Mouse (Mus musculus) C2C12 (cell line): Measurements from ENCODE around the gene H2al2a. TPM values are rescaled to one million over a fixed set of nuclear protein-coding genes. Genes with fewer than 3 reads are reported as not detected.

ENCODE experiments used
- H3K27me3 ChIP-seq: one replicate; pipeline ENCODE4 v1.6.1; 2011; ENCODE audit not compliant: control insufficient read depth, insufficient read depth, insufficient read length
- H3K36me3 ChIP-seq: one replicate; pipeline ENCODE4 v1.6.1; 2011; ENCODE audit not compliant: control insufficient read depth, insufficient read depth
- H3K4me3 ChIP-seq: one replicate; pipeline ENCODE4 v1.5.1; 2011; ENCODE audit warnings: mild to moderate bottlenecking, control low read depth; ENCODE audit not compliant: poor library complexity, insufficient read depth, severe bottlenecking
- H3K79me2 ChIP-seq: one replicate; pipeline ENCODE4 v1.6.1; 2011; ENCODE audit not compliant: control insufficient read depth, insufficient read depth
- H3K79me3 ChIP-seq: one replicate; pipeline ENCODE4 v1.6.1; 2011; ENCODE audit warnings: low read depth, control low read depth
- H3ac ChIP-seq: one replicate; pipeline ENCODE3; 2011; ENCODE audit warnings: low read depth; ENCODE audit not compliant: control insufficient read depth, insufficient read length
- CEBPB ChIP-seq: IDR thresholded peaks from one replicate; pipeline ENCODE4 v1.6.1; 2011; ENCODE audit warnings: low read depth, mild to moderate bottlenecking, control low read depth, moderate library complexity
- CTCF ChIP-seq: IDR thresholded peaks from one replicate; pipeline ENCODE4 v1.5.1; 2011; ENCODE audit not compliant: control insufficient read depth, insufficient read depth, insufficient read length
- FOSL1 ChIP-seq: IDR thresholded peaks from one replicate; pipeline ENCODE4 v1.8.0; 2011; ENCODE audit warnings: mild to moderate bottlenecking, low read length; ENCODE audit not compliant: poor library complexity, insufficient read depth, severe bottlenecking
- MAX ChIP-seq: IDR thresholded peaks from one replicate; pipeline ENCODE4 v1.6.1; 2011; ENCODE audit warnings: mild to moderate bottlenecking, control low read depth
- MYOD1 ChIP-seq: IDR thresholded peaks from one replicate; pipeline ENCODE4 v1.6.1; 2011; ENCODE audit warnings: low read depth; ENCODE audit not compliant: control insufficient read depth, insufficient read length
- MYOG ChIP-seq: IDR thresholded peaks from one replicate; pipeline ENCODE4 v1.6.1; 2011; ENCODE audit not compliant: control insufficient read depth, insufficient read length; ENCODE audit errors: extremely low read depth
- USF1 ChIP-seq: IDR thresholded peaks from one replicate; pipeline ENCODE4 v1.6.1; 2011; ENCODE audit warnings: low read depth, mild to moderate bottlenecking, control low read depth, moderate library complexity
- long read RNA-seq, 2 experiments: library from polyadenylated mRNA; unstranded; transcript quantifications; one replicate each; pipeline ENCODE4 v2.0.0; 2019 to 2020
- polyA plus RNA-seq: library from polyadenylated mRNA; unstranded; fragments of >200 nt; fragmentation: generic; extraction: Trizol; gene quantifications from one replicate; pipeline ENCODE4 v1.2.1, GENCODE M21; 2012; ENCODE audit warnings: missing spikeins

The H2al2a gene
- not detected for polyA plus RNA-seq
- long read RNA-seq, experiment 1 = 0 reads
- long read RNA-seq, experiment 2 = 0 reads

DNA sequence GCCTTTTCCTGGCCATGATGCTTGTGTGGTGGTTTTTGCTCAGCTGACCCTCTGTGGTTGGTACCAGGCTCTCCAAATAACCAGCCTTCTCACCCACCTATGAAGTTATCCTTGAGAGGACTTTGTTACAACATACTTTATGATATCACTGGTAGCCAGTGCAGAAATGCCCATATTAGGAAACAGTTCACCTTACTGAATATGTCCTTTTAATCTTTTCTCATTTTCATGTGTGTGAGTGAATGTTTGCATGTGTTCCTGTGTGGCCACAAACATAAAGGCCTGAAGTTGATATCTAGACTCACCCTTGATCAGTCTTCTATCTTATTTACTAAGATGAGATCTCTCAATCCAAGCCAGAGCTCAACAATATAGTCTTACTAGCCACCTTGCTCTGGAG lies at the start of gene H2al2a:
Gene H2al2a (minus strand): TSS at position 101 of the 400 bp plus-strand sequence.
- Histone ChIP-seq H3K4me3 (no peak within 1 kb of the TSS), H3K36me3 (no peaks in the 10 kb centered on the region), H3ac (no peak within 1 kb of the TSS), H3K79me3 (no peaks in the 10 kb centered on the region), H3K79me2 (no peaks in the 10 kb centered on the region), H3K27me3 (no peaks in the 10 kb centered on the region)
- TF ChIP-seq MYOG (no peak), CEBPB (no peak), FOSL1 (no peak), MAX (no peak), CTCF (no peak), USF1 (no peak), MYOD1 (no peak)

DNA sequence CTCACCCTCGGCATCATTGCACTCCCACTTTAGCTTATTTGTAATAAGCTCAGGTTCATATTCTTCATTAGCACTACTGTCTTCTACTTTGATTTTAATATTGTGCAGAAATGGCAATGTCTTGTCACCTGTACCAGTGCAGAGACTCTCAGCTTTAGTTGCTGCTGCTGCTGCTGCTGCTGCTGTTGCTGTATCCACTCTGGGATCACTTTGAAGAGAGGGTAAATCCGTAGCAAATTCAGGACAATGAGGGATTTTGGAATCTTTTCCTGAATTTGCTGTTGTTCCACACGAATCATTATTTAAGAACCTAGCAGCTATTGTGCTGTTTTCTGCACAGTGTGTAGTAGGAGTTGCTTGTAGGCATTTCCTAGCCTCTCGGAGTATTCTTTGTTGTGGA lies 49.4 kb upstream of the H2al2a start:
- H3K79me3 ChIP-seq = no peaks in the 10 kb centered on the region
- H3ac ChIP-seq = no peak overlapping the region
- no peaks in the 10 kb centered on the region for H3K27me3 ChIP-seq
- TF ChIP-seq MAX = no peak
- TF ChIP-seq CTCF = no peak
- TF ChIP-seq MYOD1 = no peak
- peaks cover 15% of the 10 kb centered on the region for H3K79me2 ChIP-seq
- H3K36me3 ChIP-seq = no peaks in the 10 kb centered on the region
- peak overlapping the region; percentile 50 for H3K4me3 ChIP-seq

DNA sequence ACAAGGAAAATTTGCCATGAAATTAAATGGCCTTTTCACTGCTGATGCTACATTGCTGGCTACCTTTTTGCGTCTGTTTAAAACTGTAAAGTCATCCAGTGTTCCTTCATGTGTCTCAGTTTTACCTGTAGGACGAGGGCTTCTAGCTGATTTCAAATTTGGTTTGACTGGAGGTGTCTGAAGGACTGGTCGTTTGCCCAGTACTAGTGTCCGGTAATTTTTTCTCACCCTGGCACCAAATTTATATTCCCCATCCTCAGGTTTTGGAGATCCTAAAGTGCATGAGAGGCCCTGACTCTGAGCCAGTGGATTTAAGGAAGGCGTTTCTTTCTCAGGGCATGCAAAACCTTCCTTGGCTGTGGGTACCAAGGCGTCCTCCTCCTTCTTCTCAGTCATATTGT lies 49.0 kb upstream of the H2al2a start:
- TF ChIP-seq MAX (no peak), MYOG (no peak)
- no peaks in the 10 kb centered on the region for H3K27me3 ChIP-seq
- H3K79me2 ChIP-seq = peaks cover 15% of the 10 kb centered on the region
- H3ac ChIP-seq = no peak overlapping the region
- no peaks in the 10 kb centered on the region for H3K36me3 ChIP-seq
- H3K4me3 ChIP-seq = no peak overlapping the region
- H3K79me3 ChIP-seq = no peaks in the 10 kb centered on the region

DNA sequence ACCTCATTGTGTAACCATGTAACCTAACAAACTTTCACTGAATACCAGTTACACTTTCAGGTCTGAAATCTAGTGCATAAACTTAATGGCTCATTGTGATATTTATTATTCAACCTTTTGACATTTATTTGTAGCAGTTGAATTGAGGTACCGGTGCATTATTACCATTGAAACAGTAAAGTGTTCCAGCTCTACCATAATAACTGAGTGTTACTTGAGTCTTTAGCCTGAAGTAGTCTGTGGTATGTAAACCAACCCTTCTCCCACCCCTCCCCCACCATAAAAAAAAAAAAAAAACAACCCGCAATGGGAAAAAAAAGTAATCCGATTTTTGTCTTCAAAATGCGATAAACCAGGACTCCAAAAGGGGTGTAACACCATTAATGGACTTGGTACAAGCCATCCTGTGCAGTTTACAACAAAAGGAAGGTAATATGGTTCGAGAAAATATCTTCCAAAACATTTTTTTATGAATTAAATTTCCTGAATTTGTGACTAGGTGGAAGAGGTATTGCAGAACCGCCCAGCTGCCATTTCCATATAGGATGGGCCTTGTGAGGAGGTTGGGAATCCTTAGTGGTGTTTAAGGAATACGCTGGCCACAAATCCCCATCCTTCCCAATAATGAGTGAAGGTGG lies 48.5 kb upstream of the H2al2a start:
- no peaks in the 10 kb centered on the region for H3K27me3 ChIP-seq
- peaks cover 15% of the 10 kb centered on the region for H3K79me2 ChIP-seq
- TF ChIP-seq USF1 = no peak
- no peak for TF ChIP-seq MYOD1
- no peak for TF ChIP-seq MAX
- TF ChIP-seq CEBPB = no peak
- TF ChIP-seq CTCF = no peak
- no peaks in the 10 kb centered on the region for H3K79me3 ChIP-seq
- no peak overlapping the region for H3K4me3 ChIP-seq
- H3ac ChIP-seq = no peak overlapping the region
- no peaks in the 10 kb centered on the region for H3K36me3 ChIP-seq

DNA sequence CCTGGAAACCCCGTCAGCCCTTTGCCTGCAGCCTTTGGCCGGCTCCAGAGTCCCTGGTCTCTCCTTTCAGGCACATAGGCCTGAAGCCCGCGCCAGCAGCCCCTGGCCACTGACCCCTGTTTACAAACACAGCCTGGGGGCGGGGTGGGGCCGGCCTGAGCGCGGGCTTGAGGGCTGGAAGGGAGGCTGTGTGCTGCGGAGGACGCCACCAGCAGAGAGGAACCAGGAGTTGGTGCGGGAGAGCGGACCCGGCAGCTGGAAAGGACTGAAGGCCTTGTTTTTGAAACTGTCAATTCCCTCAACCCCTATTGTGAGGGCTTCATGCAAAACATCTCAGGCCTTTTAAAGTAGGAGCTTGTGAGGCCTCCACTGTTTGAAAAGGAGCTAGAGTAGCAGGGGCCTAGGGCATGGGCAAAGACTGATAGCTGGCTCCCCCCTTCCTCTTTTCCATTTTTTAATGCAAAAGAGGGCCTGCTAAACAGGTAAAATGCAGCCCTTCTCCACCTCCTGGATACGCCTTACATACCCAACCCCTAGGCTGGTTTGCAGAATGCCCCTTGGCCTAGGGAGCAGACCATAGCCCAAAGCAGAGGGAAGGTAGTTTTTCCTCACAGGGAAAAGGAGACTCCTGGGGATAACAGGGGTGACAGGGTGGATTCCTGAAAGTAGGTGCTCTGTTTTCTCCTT lies 44.6 kb upstream of the H2al2a start:
- no peak for TF ChIP-seq MAX
- no peak for TF ChIP-seq USF1
- TF ChIP-seq MYOD1 = no peak
- TF ChIP-seq CTCF = no peak
- no peaks in the 10 kb centered on the region for H3K27me3 ChIP-seq

DNA sequence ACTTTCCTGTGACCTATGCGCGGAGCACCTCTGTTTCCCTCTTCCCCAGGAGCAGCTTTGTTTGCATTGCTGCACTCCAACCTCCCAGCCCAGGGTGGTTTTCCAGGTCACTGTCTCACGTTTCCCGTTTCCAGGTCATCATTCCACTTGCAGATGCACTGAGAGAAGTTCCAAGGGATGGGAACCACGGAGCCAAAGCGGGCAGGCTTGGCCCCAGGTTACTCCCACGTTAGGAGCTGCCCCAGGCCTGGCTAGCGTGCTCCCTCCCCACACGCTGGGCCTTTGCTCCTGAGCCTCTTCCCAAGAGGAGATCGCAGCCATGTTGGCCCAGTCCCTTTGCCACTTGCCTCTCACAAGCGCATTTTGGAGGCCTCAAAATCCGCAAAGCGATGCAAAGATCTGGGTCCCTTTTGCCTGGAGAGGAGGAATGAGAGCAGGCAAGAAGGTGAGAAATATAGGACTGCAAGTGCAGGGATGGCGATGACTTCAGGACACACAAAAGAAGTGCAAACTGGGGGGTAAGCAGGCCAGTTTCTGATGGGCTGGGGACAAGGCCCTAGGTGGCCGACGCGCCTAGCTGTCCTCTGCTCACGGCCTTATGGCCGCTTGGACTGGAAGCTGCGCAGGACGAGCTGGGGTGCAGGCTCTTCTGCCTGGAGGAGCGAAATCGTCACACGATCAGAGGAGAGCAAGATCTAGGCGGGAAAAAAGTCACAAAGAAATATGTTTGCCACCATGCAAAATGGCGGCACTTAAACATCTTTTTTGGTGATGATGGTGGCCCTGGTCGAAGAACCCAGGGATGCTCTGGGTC lies 43.8 kb upstream of the H2al2a start:
- Histone ChIP-seq H3K27me3 (no peaks in the 10 kb centered on the region), H3K79me3 (no peaks in the 10 kb centered on the region), H3K79me2 (peaks cover 1% of the 10 kb centered on the region), H3K4me3 (no peak overlapping the region), H3ac (no peak overlapping the region), H3K36me3 (no peaks in the 10 kb centered on the region)
- TF ChIP-seq FOSL1 = no peak
- TF ChIP-seq MYOG = no peak
- TF ChIP-seq CTCF = no peak
- TF ChIP-seq MAX = no peak
- no peak for TF ChIP-seq USF1

More for the DNA sequence above, 44.6 kb upstream of the H2al2a start:
- Histone ChIP-seq H3K36me3 (no peaks in the 10 kb centered on the region), H3K79me2 (peaks cover 9% of the 10 kb centered on the region), H3K79me3 (no peaks in the 10 kb centered on the region), H3K4me3 (no peak overlapping the region), H3ac (no peak overlapping the region)
